Mouse (Mus musculus) heart, embryonic 15.5 days (tissue): ENCODE data around the gene Gm49395. TPM values are rescaled to one million over a fixed set of nuclear protein-coding genes. Genes with fewer than 3 reads are reported as not detected.

Experiments
- ATAC-seq: fragments of 200-750 bp; cut with Nextera tagmentation; replicated peaks from 2 replicates; pipeline ENCODE4 v1.8.0; 2017; ENCODE audit warnings: low read depth, moderate TSS enrichment; ENCODE audit not compliant: insufficient number of reproducible peaks, insufficient read depth, low FRiP score
- H3K27ac ChIP-seq: fragments of 300-500 bp; sonication (generic); 2 replicates; pipeline ENCODE4 v1.5.1; 2015; ENCODE audit warnings: mild to moderate bottlenecking, inconsistent platforms
- H3K27me3 ChIP-seq: fragments of 300-500 bp; sonication (generic); 2 replicates; pipeline ENCODE4 v1.6.1; 2015; ENCODE audit warnings: inconsistent platforms
- H3K36me3 ChIP-seq: fragments of 300-500 bp; sonication (generic); 2 replicates; pipeline ENCODE4 v1.6.1; 2015; ENCODE audit warnings: mild to moderate bottlenecking, inconsistent platforms
- H3K4me1 ChIP-seq: fragments of 300-500 bp; sonication (generic); replicated peaks from 2 replicates; pipeline ENCODE4 v1.6.1; 2015; ENCODE audit warnings: inconsistent platforms
- H3K4me2 ChIP-seq: fragments of 300-500 bp; sonication (generic); 2 replicates; pipeline ENCODE4 v1.6.1; 2015; ENCODE audit warnings: inconsistent platforms, mild to moderate bottlenecking, moderate library complexity
- H3K4me3 ChIP-seq: fragments of 300-500 bp; sonication (generic); 2 replicates; pipeline ENCODE4 v1.5.1; 2015; ENCODE audit warnings: mild to moderate bottlenecking, inconsistent platforms
- H3K9ac ChIP-seq: fragments of 300-500 bp; sonication (generic); 2 replicates; pipeline ENCODE4 v1.6.1; 2015; ENCODE audit warnings: mild to moderate bottlenecking, inconsistent platforms
- H3K9me3 ChIP-seq: fragments of 300-500 bp; sonication (generic); replicated peaks from 2 replicates; pipeline ENCODE4 v1.6.1; 2016; ENCODE audit warnings: inconsistent platforms
- WGBS: fragments of 180-500 bp; shearing (Covaris S2); methylation state at CpG from one replicate; pipeline ENCODE4 v1.1.7; 2015; ENCODE audit warnings: mixed read lengths; 5-methylcytosine and 5-hydroxymethylcytosine counted together
- polyA plus RNA-seq: library from polyadenylated mRNA; unstranded; fragments of >200 nt; fragmentation: Nextera tagmentation; extraction: Ambion mirVana; gene quantifications from 2 replicates; pipeline ENCODE4 v1.2.1, GENCODE M21; 2015

Gene Gm49395
- polyA plus RNA-seq: 6.0 and 8.9 TPM in 2 replicates

GRCm38 (mm10) chr13:115101355-115102191 is at the start of gene Gm49395, which contains the start of gene Itga1:
TSS of gene Gm49395 (minus strand) at chr13:115101921.
TSS of gene Itga1 (minus strand) at chr13:115101964.
- peak; percentile 90 for ATAC-seq
- WGBS: under 1% methylated on average over 39 of the region's 39 CpGs

DNA sequence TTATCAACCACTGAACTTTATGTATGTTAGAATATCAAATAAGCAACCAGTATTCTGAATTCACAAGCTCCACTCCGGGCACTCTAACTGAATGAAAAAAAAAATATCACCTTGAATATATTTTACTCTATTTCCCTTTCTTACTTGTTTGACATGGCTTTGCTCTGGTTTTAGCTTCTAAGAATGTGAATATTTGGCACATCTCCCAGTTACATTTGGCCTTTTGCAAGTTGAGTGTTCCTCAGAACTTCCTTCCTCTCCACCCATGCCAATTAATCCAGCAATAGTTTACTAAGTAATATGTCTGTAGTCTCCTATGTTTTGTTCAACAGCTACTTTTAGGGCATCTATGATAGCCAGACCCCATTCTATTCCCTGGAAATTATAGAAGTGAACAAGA is 48.9 kb upstream of the Gm49395 start:
- Histone ChIP-seq H3K27me3 (no peaks in the 10 kb centered on the region), H3K4me2 (no peak overlapping the region), H3K9me3 (no peaks in the 10 kb centered on the region), H3K9ac (no peak overlapping the region), H3K4me1 (no peaks in the 10 kb centered on the region), H3K4me3 (no peak overlapping the region), H3K27ac (no peak overlapping the region), H3K36me3 (no peaks in the 10 kb centered on the region)
- WGBS: 75% methylated on average over 1 of the region's 1 CpGs
- ATAC-seq: no peak

More at GRCm38 (mm10) chr13:115101355-115102191, at the start of gene Gm49395, which contains the start of gene Itga1:
- Histone ChIP-seq H3K4me3 (peak within 1 kb of the TSS; percentile 71), H3K4me2 (peak within 1 kb of the TSS; percentile 79), H3K27me3 (no peaks in the 10 kb centered on the region), H3K9ac (peak within 1 kb of the TSS; percentile 77), H3K27ac (peak within 1 kb of the TSS; percentile 95), H3K4me1 (peaks cover 22% of the 10 kb centered on the region), H3K9me3 (no peaks in the 10 kb centered on the region), H3K36me3 (no peaks in the 10 kb centered on the region)

GRCm38 (mm10) chr13:115149849-115150248 is 48.1 kb upstream of the Gm49395 start:
- H3K9ac ChIP-seq: no peak overlapping the region
- no peaks in the 10 kb centered on the region for H3K27me3 ChIP-seq
- H3K4me1 ChIP-seq: no peaks in the 10 kb centered on the region
- no peaks in the 10 kb centered on the region for H3K36me3 ChIP-seq
- no peak overlapping the region for H3K4me2 ChIP-seq
- no peak overlapping the region for H3K4me3 ChIP-seq
- no peaks in the 10 kb centered on the region for H3K9me3 ChIP-seq
- 84% methylated on average over 6 of the region's 6 CpGs for WGBS
- ATAC-seq: no peak
- H3K27ac ChIP-seq: no peak overlapping the region

DNA sequence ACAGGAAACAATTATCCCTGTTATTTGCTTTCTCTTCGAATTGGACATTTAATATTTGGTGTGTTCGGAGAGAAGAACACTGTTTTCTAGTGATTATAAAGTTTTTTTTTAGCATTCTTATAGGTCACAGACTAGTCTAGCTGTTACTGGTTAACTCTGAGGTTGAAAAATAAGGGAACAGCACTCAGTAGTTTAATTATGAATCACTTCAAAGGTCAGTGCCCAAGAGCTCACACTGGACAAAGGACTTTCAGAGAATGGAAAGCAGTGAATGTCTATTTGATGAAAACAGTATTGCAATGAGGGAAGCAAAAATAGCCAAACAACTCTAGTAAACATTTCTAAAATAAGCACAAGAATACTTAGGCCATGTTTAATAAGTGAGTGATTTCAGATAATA is 41.9 kb upstream of the Gm49395 start:
- Histone ChIP-seq H3K4me1 (no peaks in the 10 kb centered on the region), H3K36me3 (no peaks in the 10 kb centered on the region), H3K27ac (no peak overlapping the region), H3K9me3 (no peaks in the 10 kb centered on the region), H3K4me3 (no peak overlapping the region), H3K27me3 (no peaks in the 10 kb centered on the region), H3K9ac (no peak overlapping the region), H3K4me2 (no peak overlapping the region)
- no peak for ATAC-seq
- WGBS: 85% methylated on average over 2 of the region's 2 CpGs

- no peak overlapping the region for H3K27ac ChIP-seq
- H3K27me3 ChIP-seq: no peaks in the 10 kb centered on the region
- no peak overlapping the region for H3K9ac ChIP-seq
- H3K4me3 ChIP-seq: no peak overlapping the region
- H3K4me1 ChIP-seq: no peaks in the 10 kb centered on the region
- H3K9me3 ChIP-seq: no peaks in the 10 kb centered on the region
- H3K36me3 ChIP-seq: no peaks in the 10 kb centered on the region
- no peak overlapping the region for H3K4me2 ChIP-seq
- ATAC-seq: no peak
- WGBS: 86% methylated on average over 3 of the region's 3 CpGs
Observed at GRCm38 (mm10) chr13:115142066-115142465, 40.3 kb upstream of the Gm49395 start.

GRCm38 (mm10) chr13:115138513-115138912 is 36.8 kb upstream of the Gm49395 start:
- Histone ChIP-seq H3K36me3 (no peaks in the 10 kb centered on the region), H3K4me3 (no peak overlapping the region), H3K4me1 (no peaks in the 10 kb centered on the region), H3K9me3 (no peaks in the 10 kb centered on the region), H3K27ac (no peak overlapping the region), H3K4me2 (no peak overlapping the region), H3K9ac (no peak overlapping the region), H3K27me3 (no peaks in the 10 kb centered on the region)
- 80% methylated on average over 7 of the region's 7 CpGs for WGBS
- no peak for ATAC-seq

GRCm38 (mm10) chr13:115136761-115137160 is 35.0 kb upstream of the Gm49395 start:
- no peak for ATAC-seq
- no peak overlapping the region for H3K27ac ChIP-seq
- H3K36me3 ChIP-seq: no peaks in the 10 kb centered on the region
- no peaks in the 10 kb centered on the region for H3K27me3 ChIP-seq
- H3K4me2 ChIP-seq: no peak overlapping the region
- H3K4me3 ChIP-seq: no peak overlapping the region
- no peaks in the 10 kb centered on the region for H3K9me3 ChIP-seq
- 0 out of 2 replicates have a peak, but pooled peaks cover 3% of the 10 kb centered on the region for H3K4me1 ChIP-seq
- 78% methylated on average over 3 of the region's 3 CpGs for WGBS
- H3K9ac ChIP-seq: no peak overlapping the region

DNA sequence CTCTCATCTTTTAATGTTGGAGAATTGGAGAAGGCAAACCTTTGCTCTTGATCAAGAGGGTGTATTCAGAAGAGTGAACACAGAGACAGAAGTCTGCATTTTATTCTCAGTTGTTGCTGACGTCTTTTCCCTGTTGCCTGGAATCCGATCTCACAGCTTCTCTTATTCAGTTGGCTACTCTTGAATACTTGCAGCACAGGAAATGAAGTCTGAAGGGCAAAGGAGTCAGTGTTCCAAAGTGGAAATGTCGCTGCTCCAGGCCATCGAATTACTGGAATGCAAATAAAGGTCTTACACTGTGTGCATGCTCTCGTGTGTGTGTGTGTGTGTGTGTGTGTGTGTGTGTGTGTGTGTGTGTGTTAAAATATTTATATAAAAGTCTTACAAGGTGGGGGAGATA is 30.7 kb upstream of the Gm49395 start:
- no peak for ATAC-seq
- Histone ChIP-seq H3K4me3 (no peak overlapping the region), H3K4me2 (peak overlapping the region; percentile 40), H3K36me3 (no peaks in the 10 kb centered on the region), H3K27me3 (no peaks in the 10 kb centered on the region), H3K9me3 (no peaks in the 10 kb centered on the region), H3K27ac (peak overlapping the region; percentile 61), H3K9ac (no peak overlapping the region), H3K4me1 (0 out of 2 replicates have a peak, but pooled peaks cover 3% of the 10 kb centered on the region)
- WGBS: 16% methylated on average over 5 of the region's 5 CpGs

DNA sequence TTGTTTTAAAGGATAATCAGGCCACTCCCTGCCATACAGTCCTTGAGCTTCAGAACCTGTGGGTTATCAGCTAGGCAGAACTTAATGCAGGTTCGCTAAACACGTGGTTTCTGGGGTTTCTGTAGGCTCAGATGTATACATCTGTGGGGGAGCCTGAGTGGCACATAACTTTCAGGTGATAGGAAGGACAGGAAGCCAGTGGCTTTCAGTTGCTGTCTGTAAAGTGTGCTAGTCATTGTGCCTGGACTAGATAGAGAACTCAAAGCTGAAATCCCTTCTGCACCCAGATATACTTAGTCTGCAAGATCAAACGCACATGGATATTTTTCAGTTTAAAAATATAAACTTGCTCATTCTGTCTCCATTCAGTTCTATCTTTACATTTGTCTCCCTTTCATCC is 29.7 kb upstream of the Gm49395 start:
- 50% methylated on average over 3 of the region's 3 CpGs for WGBS
- H3K4me3 ChIP-seq: no peak overlapping the region
- no peaks in the 10 kb centered on the region for H3K9me3 ChIP-seq
- 0 out of 2 replicates have a peak, but pooled peaks cover 3% of the 10 kb centered on the region for H3K4me1 ChIP-seq
- H3K27me3 ChIP-seq: no peaks in the 10 kb centered on the region
- no peak overlapping the region for H3K9ac ChIP-seq
- no peak overlapping the region for H3K27ac ChIP-seq
- no peak overlapping the region for H3K4me2 ChIP-seq
- ATAC-seq: no peak
- no peaks in the 10 kb centered on the region for H3K36me3 ChIP-seq

- Histone ChIP-seq H3K4me3 (no peak overlapping the region), H3K27ac (no peak overlapping the region), H3K27me3 (no peaks in the 10 kb centered on the region), H3K4me1 (0 out of 2 replicates have a peak, but pooled peaks cover 3% of the 10 kb centered on the region), H3K9ac (no peak overlapping the region), H3K9me3 (no peaks in the 10 kb centered on the region), H3K4me2 (no peak overlapping the region), H3K36me3 (no peaks in the 10 kb centered on the region)
- no peak for ATAC-seq
- WGBS: 67% methylated on average over 2 of the region's 2 CpGs
Observed at GRCm38 (mm10) chr13:115130035-115130434, 28.3 kb upstream of the Gm49395 start.

GRCm38 (mm10) chr13:115127826-115128225 is 26.1 kb upstream of the Gm49395 start:
- H3K27ac ChIP-seq: no peak overlapping the region
- H3K4me1 ChIP-seq: 0 out of 2 replicates have a peak, but pooled peaks cover 3% of the 10 kb centered on the region
- no peaks in the 10 kb centered on the region for H3K9me3 ChIP-seq
- no peak overlapping the region for H3K9ac ChIP-seq
- H3K36me3 ChIP-seq: no peaks in the 10 kb centered on the region
- WGBS: 79% methylated on average over 1 of the region's 1 CpGs
- no peak for ATAC-seq
- H3K4me3 ChIP-seq: no peak overlapping the region
- H3K4me2 ChIP-seq: no peak overlapping the region
- H3K27me3 ChIP-seq: no peaks in the 10 kb centered on the region

DNA sequence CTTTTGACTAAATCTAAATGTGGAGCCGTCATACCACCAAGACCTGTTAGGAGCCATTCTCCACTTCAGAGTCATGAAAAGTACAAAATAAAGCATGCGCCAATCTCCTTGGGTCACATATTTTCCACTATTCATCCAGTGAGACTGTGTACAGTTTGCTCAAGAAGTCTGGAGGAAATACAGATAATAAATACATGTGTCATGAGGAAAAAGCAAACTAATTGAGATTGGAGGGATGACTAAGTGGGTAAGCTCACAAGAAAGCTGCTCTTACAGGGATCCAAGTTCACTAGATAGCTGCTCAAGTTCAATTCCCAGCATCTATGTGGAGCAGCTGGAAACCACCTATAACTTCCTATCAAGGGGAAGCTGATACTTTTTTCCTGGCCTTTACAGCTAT is 24.8 kb upstream of the Gm49395 start:
- WGBS: 87% methylated on average over 2 of the region's 2 CpGs
- Histone ChIP-seq H3K27ac (no peak overlapping the region), H3K9me3 (no peaks in the 10 kb centered on the region), H3K4me3 (no peak overlapping the region), H3K4me2 (no peak overlapping the region), H3K36me3 (no peaks in the 10 kb centered on the region), H3K4me1 (no peaks in the 10 kb centered on the region), H3K9ac (no peak overlapping the region), H3K27me3 (no peaks in the 10 kb centered on the region)
- ATAC-seq: no peak
